Mouse (Mus musculus): ENCODE measurements around the gene N4bp2.

The N4bp2 gene

GRCm38 (mm10) chr5:65827102-65827501 lies 63.8 kb downstream of the N4bp2 start:
- no peak for DNase-seq (ENCODE audit: low spot score in 2 of 2)

GRCm38 (mm10) chr5:65828261-65828660 lies 64.9 kb downstream of the N4bp2 start:
- no peak for DNase-seq (ENCODE audit: low spot score in 2 of 2)

- DNase-seq (ENCODE audit: low spot score in 2 of 2) = no peak
Measured at GRCm38 (mm10) chr5:65829059-65829458, 65.7 kb downstream of the N4bp2 start.

- no peak for DNase-seq (ENCODE audit: low spot score in 2 of 2)
Measured at GRCm38 (mm10) chr5:65831917-65832618, 68.7 kb downstream of the N4bp2 start.

- DNase-seq (ENCODE audit: low spot score in 2 of 2) = no peak
Measured at GRCm38 (mm10) chr5:65833092-65833491, 69.8 kb downstream of the N4bp2 start.

GRCm38 (mm10) chr5:65833766-65834498 lies 70.6 kb downstream of the N4bp2 start:
- no peak for DNase-seq (ENCODE audit: low spot score in 2 of 2)

- no peak for DNase-seq (ENCODE audit: low spot score in 2 of 2)
Measured at GRCm38 (mm10) chr5:65838053-65838452, 74.7 kb downstream of the N4bp2 start.

- DNase-seq (ENCODE audit: low spot score in 2 of 2) = no peak
Measured at GRCm38 (mm10) chr5:65842947-65843346, 79.6 kb downstream of the N4bp2 start.

- no peak for DNase-seq (ENCODE audit: low spot score in 2 of 2)
Measured at GRCm38 (mm10) chr5:65846534-65846933, 83.2 kb downstream of the N4bp2 start.

GRCm38 (mm10) chr5:65846958-65847357 lies 83.6 kb downstream of the N4bp2 start:
- no peak for DNase-seq (ENCODE audit: low spot score in 2 of 2)

- no peak for DNase-seq (ENCODE audit: low spot score in 2 of 2)
Measured at GRCm38 (mm10) chr5:65847656-65848055, 84.3 kb downstream of the N4bp2 start.

- DNase-seq (ENCODE audit: low spot score in 2 of 2) = no peak
Measured at GRCm38 (mm10) chr5:65850765-65851164, 87.4 kb downstream of the N4bp2 start.

GRCm38 (mm10) chr5:65854786-65855191 lies 91.5 kb downstream of the N4bp2 start:
- DNase-seq (ENCODE audit: low spot score in 2 of 2) = no peak

GRCm38 (mm10) chr5:65855571-65855970 lies 92.2 kb downstream of the N4bp2 start:
- DNase-seq (ENCODE audit: low spot score in 2 of 2) = no peak

GRCm38 (mm10) chr5:65856591-65857411 lies 93.5 kb downstream of the N4bp2 start:
- no peak for DNase-seq (ENCODE audit: low spot score in 2 of 2)

- DNase-seq (ENCODE audit: low spot score in 2 of 2) = no peak
Measured at GRCm38 (mm10) chr5:65857935-65858334, 94.6 kb downstream of the N4bp2 start.

- no peak for DNase-seq (ENCODE audit: low spot score in 2 of 2)
Measured at GRCm38 (mm10) chr5:65858355-65858754, 95.0 kb downstream of the N4bp2 start.

GRCm38 (mm10) chr5:65858898-65859297 lies 95.6 kb downstream of the N4bp2 start:
- no peak for DNase-seq (ENCODE audit: low spot score in 2 of 2)

- DNase-seq (ENCODE audit: low spot score in 2 of 2) = no peak
Measured at GRCm38 (mm10) chr5:65859396-65859795, 96.1 kb downstream of the N4bp2 start.

GRCm38 (mm10) chr5:65860281-65861000 lies 97.1 kb downstream of the N4bp2 start:
- no peak for DNase-seq (ENCODE audit: low spot score in 2 of 2)

- DNase-seq (ENCODE audit: low spot score in 2 of 2) = no peak
Measured at GRCm38 (mm10) chr5:65861154-65861944, 98.0 kb downstream of the N4bp2 start, which contains the start of gene Rhoh. TSS of gene Rhoh (plus strand) at chr5:65861213.

All from frontal cortex, postnatal 36 days (tissue).